Mouse (Mus musculus): ENCODE results near the gene Fam187a. TPM values are rescaled to one million over a fixed set of nuclear protein-coding genes. Genes with fewer than 3 reads are reported as not detected.

Fam187a gene
- polyA plus RNA-seq, 1 experiment from 2014 or later, result not detected

GRCm38 (mm10) chr11:102915380-102915779, 30.4 kb downstream of the Fam187a start:
- no peak overlapping the region for H3K4me2 ChIP-seq (ENCODE audit: low read depth, low read length)
- no peak overlapping the region for H3K4me3 ChIP-seq (ENCODE audit: low read depth, low read length)
- ATAC-seq (no peak), DNase-seq (no peak)
- TF ChIP-seq CTCF (IDR thresholded peaks at IDR 0.05; ENCODE audit: low read depth), result no peak
- no peak for TF ChIP-seq EP300 (IDR thresholded peaks at IDR 0.05; ENCODE audit: low read depth)
- no peak overlapping the region for H3K9ac ChIP-seq (replicated peaks)
- H3K27ac ChIP-seq (ENCODE audit: low read depth), result no peak overlapping the region
- H3K9me3 ChIP-seq (ENCODE audit: low read length), result no peaks in the 10 kb centered on the region
- H3K4me1 ChIP-seq (ENCODE audit: insufficient read depth), result no peaks in the 10 kb centered on the region
- H3K36me3 ChIP-seq (replicated peaks; ENCODE audit: insufficient read depth, low read length), result peaks cover 66% of the 10 kb centered on the region
- 94% methylated on average over 8 of the region's 9 CpGs for WGBS (ENCODE audit: insufficient replicate concordance)
- no peaks in the 10 kb centered on the region for H3K27me3 ChIP-seq (ENCODE audit: insufficient read depth, low read length)

DNA sequence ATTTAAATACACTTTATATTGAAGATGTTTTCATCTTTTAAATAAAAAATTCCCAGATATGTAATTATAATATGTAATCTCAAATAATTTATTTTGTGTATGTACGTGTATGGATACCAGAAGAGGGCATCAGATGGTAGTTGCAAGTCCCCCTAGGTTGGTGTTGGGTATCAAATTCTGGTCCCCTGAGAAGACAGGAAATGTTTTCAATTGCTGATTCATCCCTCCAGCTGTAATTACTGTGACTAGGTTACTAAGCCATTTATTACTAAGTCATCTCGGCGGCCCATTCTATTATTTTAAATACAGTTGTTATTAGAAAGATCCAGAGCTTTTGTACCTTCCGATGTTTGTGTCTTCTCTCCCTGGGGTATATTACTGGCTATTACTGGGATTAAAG, 33.1 kb downstream of the Fam187a start:
- Histone ChIP-seq H3K4me2 (ENCODE audit: low read depth, low read length) (no peak overlapping the region), H3K4me3 (ENCODE audit: low read depth, low read length) (no peak overlapping the region), H3K27me3 (ENCODE audit: insufficient read depth, low read length) (no peaks in the 10 kb centered on the region), H3K36me3 (replicated peaks; ENCODE audit: insufficient read depth, low read length) (peaks cover 52% of the 10 kb centered on the region), H3K4me1 (ENCODE audit: insufficient read depth) (peaks cover 9% of the 10 kb centered on the region; the same call in 1 of the 2 replicates), H3K27ac (ENCODE audit: low read depth) (no peak overlapping the region), H3K9ac (replicated peaks) (no peak overlapping the region), H3K9me3 (ENCODE audit: low read length) (no peaks in the 10 kb centered on the region)
- TF ChIP-seq CTCF (IDR thresholded peaks at IDR 0.05; ENCODE audit: low read depth), result no peak
- no peak for TF ChIP-seq EP300 (IDR thresholded peaks at IDR 0.05; ENCODE audit: low read depth)
- ATAC-seq (no peak), DNase-seq (no peak)
- 84% methylated on average over 4 of the region's 4 CpGs for WGBS (ENCODE audit: insufficient replicate concordance)

- H3K4me3 ChIP-seq (ENCODE audit: low read depth, low read length), result no peak overlapping the region
- H3K4me2 ChIP-seq (ENCODE audit: low read depth, low read length), result no peak overlapping the region
- H3K4me1 ChIP-seq (ENCODE audit: insufficient read depth), result peaks cover 10% of the 10 kb centered on the region; the same call in 1 of the 2 replicates
- peaks cover 19% of the 10 kb centered on the region for H3K36me3 ChIP-seq (replicated peaks; ENCODE audit: insufficient read depth, low read length)
- H3K27me3 ChIP-seq (ENCODE audit: insufficient read depth, low read length), result no peaks in the 10 kb centered on the region
- WGBS (ENCODE audit: insufficient replicate concordance), result 89% methylated on average over 6 of the region's 6 CpGs
- ATAC-seq (no peak), DNase-seq (no peak)
- no peak overlapping the region for H3K27ac ChIP-seq (ENCODE audit: low read depth)
- no peaks in the 10 kb centered on the region for H3K9me3 ChIP-seq (ENCODE audit: low read length)
- no peak for TF ChIP-seq EP300 (IDR thresholded peaks at IDR 0.05; ENCODE audit: low read depth)
- no peak for TF ChIP-seq CTCF (IDR thresholded peaks at IDR 0.05; ENCODE audit: low read depth)
- H3K9ac ChIP-seq (replicated peaks), result no peak overlapping the region
Measured at GRCm38 (mm10) chr11:102921491-102921890, 36.5 kb downstream of the Fam187a start.

- peak within 1 kb of the TSS; percentile 76 for H3K9ac ChIP-seq (replicated peaks)
- DNase-seq (peak; percentile 96), ATAC-seq (peak; percentile 95)
- no peaks in the 10 kb centered on the region for H3K9me3 ChIP-seq (ENCODE audit: low read length)
- H3K27me3 ChIP-seq (ENCODE audit: insufficient read depth, low read length), result no peaks in the 10 kb centered on the region
- peak within 1 kb of the TSS; percentile 75 for H3K27ac ChIP-seq (ENCODE audit: low read depth)
- H3K4me2 ChIP-seq (ENCODE audit: low read depth, low read length), result peak within 1 kb of the TSS; percentile 74
- peaks cover 11% of the 10 kb centered on the region; the same call in 1 of the 2 replicates for H3K36me3 ChIP-seq (replicated peaks; ENCODE audit: insufficient read depth, low read length)
- peak within 1 kb of the TSS; percentile 68 for H3K4me3 ChIP-seq (ENCODE audit: low read depth, low read length)
- WGBS (ENCODE audit: insufficient replicate concordance), result 1% methylated on average over 62 of the region's 62 CpGs
- TF ChIP-seq CTCF (IDR thresholded peaks at IDR 0.05; ENCODE audit: low read depth) (no peak), EP300 (IDR thresholded peaks at IDR 0.05; ENCODE audit: low read depth) (no peak)
- H3K4me1 ChIP-seq (ENCODE audit: insufficient read depth), result peaks cover 10% of the 10 kb centered on the region; the same call in 1 of the 2 replicates
Measured at GRCm38 (mm10) chr11:102924557-102925350, 39.8 kb downstream of the Fam187a start, which contains the start of gene Kif18b. Gene Kif18b (minus strand): TSS chr11:102925124.

DNA sequence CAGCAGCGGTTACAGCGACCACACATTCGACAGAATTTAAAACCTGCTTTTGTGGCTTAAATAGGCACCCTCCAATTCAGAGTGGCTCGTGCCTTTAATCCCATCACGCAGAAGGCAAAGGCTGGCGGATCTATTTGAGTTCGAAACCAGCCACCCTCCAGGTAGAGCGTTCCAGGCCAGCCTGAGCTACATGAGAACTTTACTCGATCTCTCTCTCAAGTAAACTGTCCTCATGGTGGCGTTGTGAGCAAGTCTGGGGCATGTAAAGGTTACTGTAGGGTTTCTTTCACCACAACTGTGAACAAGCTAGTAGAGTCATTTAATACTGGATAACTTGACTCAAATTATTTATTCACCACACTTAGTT, 40.4 kb downstream of the Fam187a start:
- H3K9me3 ChIP-seq (ENCODE audit: low read length), result no peaks in the 10 kb centered on the region
- peak overlapping the region; percentile 68 for H3K4me3 ChIP-seq (ENCODE audit: low read depth, low read length)
- no peaks in the 10 kb centered on the region for H3K27me3 ChIP-seq (ENCODE audit: insufficient read depth, low read length)
- peak; percentile 65 for ATAC-seq
- no peak for DNase-seq
- whole genome bisulfite sequencing (ENCODE audit: insufficient replicate concordance), result 2% methylated on average over 10 of the region's 10 CpGs
- H3K9ac ChIP-seq (replicated peaks), result peak overlapping the region; percentile 76
- peak overlapping the region; percentile 74 for H3K4me2 ChIP-seq (ENCODE audit: low read depth, low read length)
- TF ChIP-seq CTCF (IDR thresholded peaks at IDR 0.05; ENCODE audit: low read depth) (peak; percentile 52), EP300 (IDR thresholded peaks at IDR 0.05; ENCODE audit: low read depth) (no peak)
- H3K27ac ChIP-seq (ENCODE audit: low read depth), result peak overlapping the region; percentile 75
- H3K4me1 ChIP-seq (ENCODE audit: insufficient read depth), result peaks cover 10% of the 10 kb centered on the region; the same call in 1 of the 2 replicates
- H3K36me3 ChIP-seq (replicated peaks; ENCODE audit: insufficient read depth, low read length), result peaks cover 11% of the 10 kb centered on the region; the same call in 1 of the 2 replicates

DNA sequence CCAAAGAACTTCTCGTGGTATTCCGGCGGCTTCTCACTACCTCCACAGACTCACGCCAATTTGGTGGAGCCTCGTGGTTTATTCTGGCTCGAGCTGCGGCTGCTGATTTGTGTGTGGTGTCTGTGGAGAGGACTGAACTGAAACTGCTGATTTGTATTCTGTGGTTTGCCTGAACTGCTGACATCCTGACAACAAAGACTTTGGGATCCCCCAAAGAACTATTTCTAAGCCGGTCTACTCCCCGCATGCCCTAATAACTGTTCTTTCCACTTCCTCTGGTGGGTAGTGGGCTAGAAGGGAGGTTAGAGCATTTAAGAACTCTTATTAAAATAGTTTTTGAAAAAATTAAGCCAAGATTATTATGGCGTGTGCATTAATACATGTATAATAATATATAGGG, 45.7 kb downstream of the Fam187a start:
- Histone ChIP-seq H3K4me2 (ENCODE audit: low read depth, low read length) (no peak overlapping the region), H3K4me1 (ENCODE audit: insufficient read depth) (no peaks in the 10 kb centered on the region), H3K27me3 (ENCODE audit: insufficient read depth, low read length) (no peaks in the 10 kb centered on the region), H3K27ac (ENCODE audit: low read depth) (no peak overlapping the region), H3K9ac (replicated peaks) (no peak overlapping the region), H3K4me3 (ENCODE audit: low read depth, low read length) (no peak overlapping the region), H3K9me3 (ENCODE audit: low read length) (no peaks in the 10 kb centered on the region), H3K36me3 (replicated peaks; ENCODE audit: insufficient read depth, low read length) (no peaks in the 10 kb centered on the region)
- no peak for TF ChIP-seq CTCF (IDR thresholded peaks at IDR 0.05; ENCODE audit: low read depth)
- TF ChIP-seq EP300 (IDR thresholded peaks at IDR 0.05; ENCODE audit: low read depth), result no peak
- WGBS (ENCODE audit: insufficient replicate concordance), result 68% methylated on average over 10 of the region's 10 CpGs
- DNase-seq (no peak), ATAC-seq (no peak)

All from liver, postnatal 0 days (tissue).